Mouse (Mus musculus) mesoderm, embryonic 11.5 days (tissue): ENCODE data around the gene Adamtsl1.

ENCODE experiments used
- DNase-seq: peaks from one replicate; pipeline ENCODE4 v3.0.0-alpha.2; 2012; ENCODE audit warnings: low read depth, low spot score

The Adamtsl1 gene

DNA sequence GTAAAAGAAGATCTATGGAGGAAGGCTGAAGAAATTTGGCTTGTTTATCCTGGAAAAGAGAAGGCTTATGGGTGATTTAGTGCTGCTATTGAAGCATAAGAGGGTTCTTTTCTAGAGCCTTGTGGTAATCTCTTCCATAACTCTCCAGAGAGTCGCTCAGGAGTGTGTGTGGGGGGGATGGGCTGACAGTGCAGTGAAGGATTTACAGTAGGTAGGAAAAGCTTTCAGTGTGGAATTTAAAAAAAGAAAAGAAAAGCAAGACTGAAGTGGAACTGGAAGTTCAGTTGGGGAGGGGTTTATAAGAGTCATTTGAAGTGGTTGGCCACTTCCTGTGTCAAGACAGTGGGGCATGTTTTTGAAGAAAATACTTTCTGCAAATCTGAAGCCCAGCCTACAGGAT is 155.8 kb downstream of the Adamtsl1 start:
- peak; percentile 19 for DNase-seq

DNA sequence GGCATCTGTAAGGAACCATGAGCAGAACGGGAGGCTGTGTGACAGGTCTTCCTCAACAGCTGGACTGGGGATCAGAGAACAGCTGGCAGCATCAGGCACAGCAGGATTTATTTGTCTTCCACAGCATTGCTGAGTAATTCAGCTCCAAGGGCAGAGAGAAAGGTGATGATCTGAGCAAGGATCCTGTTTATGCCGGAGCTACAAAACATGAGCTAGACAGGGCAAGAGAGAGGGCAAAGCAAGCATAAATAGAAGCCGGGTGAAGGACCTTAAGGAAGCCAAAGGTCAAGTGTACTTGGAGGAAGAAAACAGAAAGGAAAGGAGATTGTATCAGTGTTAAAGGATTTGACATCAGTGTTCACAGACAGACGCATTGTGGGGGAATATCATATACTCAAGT is 158.3 kb downstream of the Adamtsl1 start:
- DNase-seq: peak; percentile 27

DNA sequence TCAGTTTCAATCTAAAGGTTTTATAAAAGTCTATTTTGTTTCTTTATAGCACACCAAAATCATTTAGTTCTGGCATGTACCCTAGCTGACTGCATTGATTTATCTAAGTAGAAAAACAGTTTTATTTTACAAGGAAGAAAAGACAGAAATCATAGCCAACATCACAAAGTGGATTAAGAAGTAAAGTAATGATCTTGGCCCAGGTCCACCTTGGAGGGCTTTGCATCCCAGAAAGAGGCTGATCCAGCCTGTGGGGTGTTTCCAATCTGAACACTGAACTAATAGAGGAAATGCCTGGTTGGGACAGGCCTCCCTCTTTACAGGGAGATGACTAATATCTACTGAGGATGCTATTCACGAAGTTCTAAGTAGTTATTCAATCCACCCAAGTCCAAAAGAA is 163.6 kb downstream of the Adamtsl1 start:
- DNase-seq: no peak

DNA sequence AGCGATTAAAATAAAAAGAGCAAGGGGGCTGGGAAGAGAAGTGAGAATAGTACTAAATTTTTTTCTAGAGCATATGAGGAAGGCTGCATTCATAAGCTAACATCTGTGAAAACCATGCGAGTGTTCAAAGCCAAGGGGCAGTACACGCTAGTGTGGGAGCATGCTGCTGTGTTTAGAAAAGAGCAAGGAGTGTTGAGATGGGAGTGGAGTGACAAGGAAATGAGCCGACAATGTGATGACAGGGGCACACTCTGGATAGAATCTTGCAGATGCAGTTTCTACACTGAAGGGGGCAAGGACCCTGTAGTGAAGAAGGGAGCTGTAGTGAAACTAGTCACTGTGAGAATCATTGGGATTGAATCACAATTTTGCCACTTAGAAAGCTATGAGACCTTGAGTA is 172.2 kb downstream of the Adamtsl1 start:
- no peak for DNase-seq

DNA sequence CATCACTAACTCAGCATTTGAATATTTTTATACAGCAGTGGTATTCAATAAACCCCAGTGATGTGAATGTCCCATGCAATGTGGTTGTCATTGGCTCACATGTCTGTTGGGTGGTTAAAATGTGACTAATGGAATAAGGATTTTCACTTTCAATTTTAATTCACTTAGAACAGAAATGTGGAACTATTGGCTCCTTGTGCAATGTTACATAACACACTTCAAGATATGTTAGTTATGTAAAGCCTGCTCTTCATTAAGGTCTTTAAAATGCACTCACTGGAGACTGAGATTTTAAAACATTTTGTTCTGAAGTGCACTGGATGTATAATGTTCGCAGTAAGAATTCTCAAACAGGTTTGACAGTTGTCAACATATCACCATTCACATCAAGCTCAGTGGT is 181.3 kb downstream of the Adamtsl1 start:
- DNase-seq: no peak

DNA sequence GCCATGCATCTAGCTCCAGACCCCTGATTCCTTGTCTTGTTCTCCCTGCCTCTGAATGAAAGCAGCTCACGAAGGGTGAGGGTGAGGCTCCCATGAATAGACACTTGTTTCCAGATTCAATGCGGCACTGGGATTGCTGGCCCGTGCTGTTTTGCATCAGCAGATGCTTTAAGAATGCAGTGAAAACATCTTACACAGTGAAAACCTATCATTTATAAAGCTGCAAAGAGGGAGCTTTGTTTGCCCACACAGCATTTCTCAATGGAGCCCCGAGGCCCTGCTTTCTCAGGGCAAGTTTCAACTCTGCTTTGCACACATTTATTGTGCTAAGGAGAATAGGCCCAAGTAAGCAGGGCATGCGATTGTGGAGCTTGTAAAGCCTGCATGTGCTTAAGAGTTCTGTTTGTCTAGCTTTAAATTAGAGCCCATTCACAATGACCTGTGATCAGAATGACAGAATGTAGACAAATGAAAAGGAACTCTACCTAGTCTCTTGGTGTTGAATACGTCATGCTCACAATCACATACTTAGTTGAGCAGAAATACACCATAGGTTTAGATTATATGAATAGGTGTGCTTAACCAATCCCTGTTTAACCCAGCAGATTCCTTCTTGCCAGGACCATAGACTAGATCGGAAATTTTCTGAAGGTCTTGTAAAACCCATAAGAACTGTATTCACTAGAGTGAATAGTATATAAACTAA is 193.5 kb downstream of the Adamtsl1 start:
- DNase-seq: peak; percentile 63

DNA sequence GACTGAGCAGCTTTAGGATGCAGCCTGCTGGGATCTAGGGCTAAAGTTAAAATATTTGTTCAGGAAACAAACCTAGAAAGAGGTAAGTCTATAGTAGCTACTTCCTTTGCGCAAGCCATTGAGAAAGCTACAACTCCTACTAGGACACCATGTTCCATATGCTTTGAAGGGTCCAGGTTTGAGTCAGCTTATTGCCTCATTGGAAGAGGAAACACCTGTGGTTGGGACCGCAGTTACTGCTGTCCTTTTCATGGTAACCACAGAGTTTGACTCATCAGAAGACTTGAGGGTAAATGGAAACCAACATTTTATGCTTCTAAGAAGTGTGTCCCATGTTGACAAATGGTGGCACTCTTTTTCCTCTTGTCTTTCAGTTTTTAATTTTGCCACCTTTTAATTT is 195.7 kb downstream of the Adamtsl1 start:
- DNase-seq: no peak

DNA sequence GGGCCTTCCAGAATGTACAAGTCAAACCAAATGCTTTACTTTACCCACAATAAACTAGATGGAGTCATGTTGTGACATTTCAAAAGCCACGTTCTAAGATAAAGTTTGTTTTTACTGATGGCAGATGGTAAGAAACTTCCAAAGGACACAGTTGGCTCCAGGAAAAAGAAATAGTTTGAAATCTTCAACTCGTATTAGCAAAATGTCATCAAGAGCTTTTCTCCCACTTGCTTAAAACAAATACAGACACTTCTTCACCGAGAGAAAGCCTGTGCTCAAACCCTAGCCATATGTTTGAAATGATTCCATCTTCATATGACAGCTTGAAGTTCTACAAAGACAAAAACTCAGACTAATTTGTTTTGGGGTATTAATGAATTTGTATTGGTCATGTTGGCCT is 211.0 kb downstream of the Adamtsl1 start:
- no peak for DNase-seq

DNA sequence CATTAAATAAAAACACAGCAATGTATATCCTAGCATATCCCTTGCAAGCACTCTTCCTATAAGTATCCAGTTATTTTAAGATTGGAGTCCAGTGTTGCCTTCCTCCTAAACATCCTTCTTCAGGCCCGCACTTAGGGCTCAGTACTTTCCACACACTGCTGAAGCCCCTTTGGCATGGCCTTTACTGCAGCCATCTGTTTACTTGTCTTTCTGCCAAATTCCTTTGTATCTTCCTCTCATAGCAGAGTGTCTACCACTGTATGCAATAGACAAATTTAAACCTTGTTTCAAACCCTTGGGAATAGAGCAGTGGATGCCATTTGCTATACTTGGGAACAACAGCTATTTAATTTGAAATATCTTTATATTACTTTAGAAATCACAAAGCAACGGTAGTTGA is 213.8 kb downstream of the Adamtsl1 start:
- no peak for DNase-seq

DNA sequence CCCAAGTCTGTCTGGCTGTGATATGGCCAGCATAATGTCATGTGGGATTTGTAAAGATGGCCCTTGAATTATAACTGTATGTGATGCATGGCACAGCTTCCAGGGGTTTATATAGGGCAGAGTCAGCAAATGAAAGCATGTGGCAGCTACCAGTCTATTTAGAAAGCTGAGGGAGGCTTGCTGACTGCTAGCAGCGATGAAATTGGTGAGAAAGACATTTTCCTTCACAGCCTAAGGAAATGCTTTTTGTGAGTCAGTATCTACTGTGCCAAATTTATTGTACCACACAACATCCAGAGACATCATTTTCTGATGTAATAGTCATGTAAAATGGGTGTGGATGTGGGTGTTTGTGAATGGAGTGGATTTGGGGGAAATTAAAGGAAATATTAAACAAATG is 214.4 kb downstream of the Adamtsl1 start:
- no peak for DNase-seq

DNA sequence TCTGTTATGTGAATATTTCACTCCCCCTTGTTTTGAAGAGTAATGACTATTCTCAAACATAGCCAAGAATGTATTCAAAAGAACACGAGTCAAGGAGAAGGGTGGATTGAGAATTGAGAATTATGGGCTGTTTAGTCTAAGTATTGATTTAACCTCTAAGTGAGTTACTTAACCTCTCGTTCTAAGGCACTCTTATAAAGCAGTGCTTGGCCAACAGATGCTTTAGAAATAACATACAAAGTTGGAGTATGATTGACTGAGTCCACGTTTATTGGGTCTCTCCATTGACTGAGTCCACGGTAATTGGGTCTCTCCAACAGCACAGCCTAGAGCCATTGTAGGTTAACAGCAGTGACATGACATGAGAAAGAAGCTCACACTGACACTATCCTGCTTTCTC is 226.5 kb downstream of the Adamtsl1 start:
- DNase-seq: no peak

DNA sequence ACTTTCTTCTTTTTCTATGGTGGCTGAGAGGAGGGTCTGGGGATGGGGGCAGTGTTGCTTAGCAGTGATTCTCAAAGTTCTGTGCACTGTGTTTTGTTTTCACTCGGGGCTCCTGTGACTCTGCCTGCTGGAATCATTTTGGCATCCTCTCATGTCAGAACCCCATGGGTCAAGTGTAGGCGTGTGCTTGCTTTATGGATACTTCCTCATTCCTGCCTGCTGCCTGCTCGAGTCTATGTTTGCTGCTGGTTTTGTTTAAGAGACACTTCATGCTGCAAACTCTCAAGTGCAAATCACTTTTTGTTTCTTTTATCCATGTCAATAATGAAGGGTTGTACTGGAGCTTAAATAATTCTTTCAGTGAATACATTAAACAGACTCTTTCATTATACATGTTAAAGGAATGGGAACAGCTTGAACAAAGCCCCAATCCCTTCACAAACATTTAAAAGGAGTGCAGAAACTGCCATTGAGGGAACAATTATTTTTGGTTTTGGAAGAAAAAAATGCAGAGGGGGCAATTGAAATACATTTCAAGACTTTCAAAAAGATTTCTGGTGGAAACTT is 227.9 kb downstream of the Adamtsl1 start:
- DNase-seq: peak; percentile 12

DNA sequence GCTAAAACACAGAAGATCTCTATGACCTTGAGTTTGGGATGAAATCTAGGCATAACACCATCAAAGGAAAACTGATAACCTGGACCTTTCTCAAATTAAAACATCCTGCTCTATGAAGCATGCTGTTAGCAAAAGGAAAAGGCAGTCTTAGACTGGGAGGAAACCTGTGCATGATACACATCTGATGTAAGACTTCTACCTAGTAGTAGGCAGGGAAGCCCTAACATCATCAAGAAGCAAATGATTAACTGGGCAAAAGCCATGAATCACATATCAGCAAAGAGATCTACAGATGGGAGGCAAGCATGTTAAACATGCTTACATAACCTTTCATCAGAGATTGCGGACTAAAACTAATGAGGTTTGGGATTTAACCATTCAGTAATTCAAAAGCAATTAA is 229.5 kb downstream of the Adamtsl1 start:
- DNase-seq: no peak

DNA sequence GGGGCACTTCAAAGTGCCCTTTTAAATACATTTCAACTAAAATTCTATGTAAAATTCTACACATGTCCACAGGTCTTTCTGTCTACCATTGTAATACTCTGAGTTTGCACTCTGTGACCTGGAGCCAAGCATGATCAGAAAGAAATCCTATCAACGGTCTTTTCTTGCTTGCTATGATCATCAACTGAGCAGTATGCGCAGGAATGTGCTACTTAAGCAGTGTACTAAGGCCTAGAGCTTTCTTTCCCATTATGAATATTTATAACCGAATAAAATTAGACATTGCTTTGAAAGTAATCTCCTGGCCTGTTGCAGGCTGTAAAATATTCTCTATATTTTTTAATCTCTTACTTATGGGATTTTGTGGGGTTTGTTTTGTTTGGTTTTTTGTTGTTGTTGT is 248.7 kb downstream of the Adamtsl1 start:
- DNase-seq: no peak

DNA sequence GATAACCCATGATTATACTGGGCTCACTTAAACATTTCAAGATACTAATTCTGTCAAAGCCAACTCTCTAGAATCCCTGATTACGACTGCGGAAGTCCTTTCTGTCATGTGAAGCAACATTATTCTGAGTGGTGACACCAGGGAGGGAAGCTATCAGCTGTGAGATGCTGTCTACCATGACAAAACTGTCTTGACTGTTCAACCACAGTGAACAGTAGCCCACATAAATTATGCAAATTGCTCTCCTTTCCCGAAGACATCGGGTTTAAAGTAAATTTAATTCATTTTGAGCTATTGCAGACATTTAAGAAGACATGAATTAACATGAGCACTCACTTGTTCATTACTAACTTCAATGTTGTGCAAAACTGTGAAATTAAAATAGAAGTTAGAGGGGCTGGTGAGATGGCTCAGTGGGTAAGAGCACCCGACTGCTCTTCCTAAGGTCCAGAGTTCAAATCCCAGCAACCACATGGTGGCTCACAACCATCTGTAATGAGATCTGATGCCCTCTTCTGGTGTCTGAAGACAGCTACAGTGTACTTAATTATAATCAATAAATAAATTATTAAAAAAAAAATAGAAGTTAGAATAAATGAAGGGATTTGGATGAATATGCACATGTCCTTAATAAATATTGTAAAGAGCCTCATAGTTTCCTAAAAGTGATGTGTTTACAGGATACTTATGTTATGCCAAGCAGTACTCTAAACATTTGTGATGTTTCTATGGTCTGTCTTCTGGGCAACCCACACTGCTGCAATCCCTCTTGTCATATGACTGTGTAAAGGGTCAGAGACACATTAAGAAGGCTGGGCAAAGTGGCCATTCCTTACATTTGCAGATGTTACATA is 249.4 kb downstream of the Adamtsl1 start:
- DNase-seq: no peak

DNA sequence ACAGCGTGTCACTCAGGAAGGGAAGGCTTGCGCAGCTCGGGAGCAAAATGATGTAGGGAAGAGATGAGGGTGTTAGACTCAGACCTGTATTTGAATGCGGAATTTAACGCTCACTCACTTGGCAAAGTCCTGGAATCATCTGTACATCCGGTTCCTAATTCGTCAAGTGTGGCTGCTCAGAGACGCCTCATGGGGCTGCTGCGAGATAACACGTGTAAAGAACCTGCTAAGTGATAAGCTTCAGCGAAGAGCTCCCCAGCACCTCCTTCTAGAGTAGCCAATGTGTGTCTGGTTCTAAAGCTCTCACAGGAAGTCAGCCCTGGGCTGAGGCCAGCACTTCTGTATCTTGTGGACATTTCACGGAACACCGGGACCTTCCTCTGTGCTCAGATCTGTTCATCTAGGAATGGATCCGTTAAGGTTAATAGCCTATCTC is 250.1 kb downstream of the Adamtsl1 start:
- DNase-seq: no peak

DNA sequence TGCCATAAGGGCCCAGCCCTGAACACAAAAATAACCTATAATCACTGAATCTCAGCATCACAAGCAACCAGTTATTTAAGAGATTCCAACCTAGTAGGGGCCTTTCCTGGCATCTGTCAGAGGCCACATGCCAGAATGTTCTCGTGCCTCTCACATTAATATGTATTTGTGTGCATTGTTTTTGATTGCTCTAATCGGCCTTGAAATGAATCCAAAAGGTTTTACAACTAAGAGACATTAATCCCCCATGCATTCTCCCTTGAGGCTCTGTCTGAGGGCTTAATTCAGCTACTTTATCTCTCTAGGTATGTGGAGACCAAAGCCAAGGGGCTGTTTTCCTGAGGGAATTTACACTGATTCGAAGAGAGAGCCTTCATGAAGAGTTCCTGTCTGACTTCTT is 250.5 kb downstream of the Adamtsl1 start:
- DNase-seq: no peak

DNA sequence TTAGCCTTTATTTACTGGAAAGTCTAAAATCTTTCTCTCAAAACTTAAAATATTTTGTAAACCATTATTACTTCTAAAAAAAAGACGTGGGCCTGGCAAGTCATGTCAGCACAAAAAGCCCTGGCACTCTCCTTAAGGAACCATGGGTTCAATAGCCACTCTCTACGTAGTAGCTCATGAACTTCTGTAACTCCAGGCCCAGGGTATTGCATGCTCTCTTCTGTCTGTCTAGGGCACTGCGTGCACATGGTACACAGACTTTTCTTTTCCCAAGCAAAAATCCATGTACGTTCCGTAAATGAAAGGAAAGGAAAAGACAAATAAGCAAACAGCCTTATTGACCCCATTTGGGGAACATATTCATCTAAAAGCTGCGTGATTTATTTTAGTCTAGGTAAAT is 253.7 kb downstream of the Adamtsl1 start:
- DNase-seq: no peak

DNA sequence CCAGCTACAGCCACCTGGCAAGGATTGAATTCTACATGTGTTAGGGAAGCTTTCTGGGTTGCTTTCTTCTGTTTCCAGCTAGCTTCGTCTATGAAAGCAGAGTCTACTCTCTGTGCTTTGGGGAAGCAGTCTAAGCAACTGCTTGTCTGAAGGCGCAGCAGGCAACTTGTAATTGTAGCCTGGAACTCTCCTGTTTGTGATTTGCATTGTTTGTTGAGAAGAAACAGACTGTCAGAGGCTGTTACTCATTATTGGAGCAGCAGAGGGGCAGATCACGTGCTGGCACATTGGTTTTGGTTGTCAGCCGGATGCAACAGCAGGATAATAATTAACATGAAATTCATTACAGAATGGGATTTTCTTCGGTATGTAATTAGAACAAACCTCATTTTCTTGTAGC is 254.1 kb downstream of the Adamtsl1 start:
- DNase-seq: no peak

DNA sequence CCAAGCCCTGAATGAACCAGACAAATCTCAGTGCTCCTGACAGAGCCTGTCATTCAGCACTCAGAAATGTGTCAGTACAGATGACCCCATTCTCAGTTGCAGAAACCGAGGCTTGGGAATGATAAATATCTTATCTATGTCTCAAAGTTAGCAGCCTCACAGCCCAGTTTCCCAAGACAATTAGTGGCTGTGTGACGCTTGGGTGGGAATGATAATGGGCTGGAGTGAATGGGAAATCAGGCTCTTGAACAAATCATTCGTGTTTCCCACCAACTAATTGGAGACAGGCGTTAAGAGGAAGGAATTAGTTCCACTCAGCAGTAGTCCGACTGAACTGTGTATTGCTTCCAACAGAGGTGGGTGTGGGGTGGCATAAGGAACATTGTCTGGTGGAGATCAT is 268.5 kb downstream of the Adamtsl1 start:
- DNase-seq: no peak

DNA sequence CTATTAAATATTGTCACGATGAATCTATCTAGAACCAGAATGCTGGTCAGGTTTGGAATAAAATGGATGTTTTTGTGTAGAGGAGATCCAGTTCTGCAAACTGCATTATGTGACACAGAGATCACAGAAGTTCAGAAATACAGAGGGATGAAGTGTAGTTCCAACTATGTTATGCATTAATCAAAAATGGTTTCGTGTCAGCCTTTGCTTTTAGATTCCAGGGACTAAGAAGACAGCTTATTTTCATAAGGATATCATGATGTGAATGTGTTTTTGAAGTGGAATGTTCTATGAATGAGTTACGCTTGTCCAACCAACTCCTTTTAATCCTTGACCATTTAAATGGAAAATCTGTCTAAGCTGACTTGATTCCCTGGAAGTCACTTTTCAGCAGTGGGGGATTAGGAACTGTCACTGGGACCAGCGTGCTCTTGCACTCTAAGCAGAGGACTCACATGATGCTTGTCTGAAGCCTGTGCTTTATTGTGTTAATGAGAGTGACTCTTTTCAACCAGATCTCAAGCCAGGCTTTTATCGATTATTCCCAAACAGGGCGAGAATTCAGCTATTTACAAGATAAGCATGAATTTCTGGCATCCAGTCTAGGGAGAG is 269.9 kb downstream of the Adamtsl1 start:
- DNase-seq: no peak

DNA sequence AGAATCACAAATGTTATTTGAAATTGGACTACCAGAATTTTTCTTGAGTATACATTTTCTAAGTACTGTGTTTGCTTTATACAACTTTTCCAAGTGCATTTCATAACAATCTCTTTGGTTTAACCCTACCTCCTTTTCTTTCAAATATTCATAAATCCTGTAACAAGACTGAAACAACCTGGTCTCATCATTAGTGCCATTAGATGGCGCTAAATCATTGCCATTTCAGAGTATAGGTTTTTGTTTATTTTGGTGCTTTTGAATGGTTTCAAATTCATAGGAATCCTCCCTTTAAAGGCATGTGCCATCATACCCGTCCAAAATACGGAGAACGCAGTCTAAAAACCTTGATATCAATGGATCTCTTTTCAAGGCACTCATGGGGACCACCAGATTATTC is 270.5 kb downstream of the Adamtsl1 start:
- DNase-seq: no peak
